ENCODE assay signal across 10 mouse cellular contexts in genomic region chr4:87767711-87768561, GRCm38 (mm10).
DNase-seq lines count a peak whose midpoint lies in the region; ATAC-seq lines count a peak whose summit lies in the region.
"Had no signal": no experiment of that assay in that cellular context is flagged by ENCODE, and none has a peak within 500 bp of the region (broad histone marks: within the 10 kb centered on the region; RNA-seq: fewer than 3 reads in every experiment).

No protein-coding gene starts in this region.

- DNase-seq in right cerebral cortex, adult 18-20 months, result peak; percentile 34
- no peak for DNase-seq in right cerebral cortex, postnatal 25 days
- DNase-seq in mesoderm, embryonic 11.5 days (ENCODE audit: low read depth, low spot score), result peak; percentile 75
- peak; percentile 62 for DNase-seq in yolk sac, embryonic 10.5 days (ENCODE audit: low spot score)
- no peak for DNase-seq in gastrocnemius, adult 8-10 months (ENCODE audit: low spot score in 2 of 2)
- no peak for DNase-seq in thymus, postnatal 10 days (ENCODE audit: low spot score in 2 of 2)
- DNase-seq: left cerebral cortex, postnatal 4 days had no signal

- H3K9me3 ChIP-seq in forebrain, embryonic 16.5 days (ENCODE audit: control insufficient read depth, low read length), result no peaks in the 10 kb centered on the region
- no peaks in the 10 kb centered on the region for H3K9me3 ChIP-seq in kidney, embryonic 15.5 days (replicated peaks)
- H3K9me3 ChIP-seq: heart, embryonic 12.5 days had no signal

- H3K27ac ChIP-seq in forebrain, embryonic 16.5 days (ENCODE audit: low read length), result no peak overlapping the region
- H3K27ac ChIP-seq in kidney, embryonic 15.5 days, result no peak overlapping the region

- no peak overlapping the region for H3K9ac ChIP-seq in forebrain, embryonic 16.5 days (replicated peaks; ENCODE audit: low read depth, low read length)
- no peak overlapping the region for H3K9ac ChIP-seq in kidney, embryonic 15.5 days
- H3K9ac ChIP-seq: heart, embryonic 12.5 days had no signal

- H3K4me1 ChIP-seq in forebrain, embryonic 16.5 days (replicated peaks; ENCODE audit: control insufficient read depth, insufficient read depth, low read length), result peaks cover 5% of the 10 kb centered on the region
- H3K4me1 ChIP-seq in kidney, embryonic 15.5 days, result peaks cover 7% of the 10 kb centered on the region; the same call in 1 of the 2 replicates

- 0 out of 2 replicates have a peak, but pooled peaks cover 3% of the 10 kb centered on the region for H3K36me3 ChIP-seq in forebrain, embryonic 16.5 days (ENCODE audit: control insufficient read depth, insufficient read depth)
- peaks cover 1% of the 10 kb centered on the region; the same call in 1 of the 2 replicates for H3K36me3 ChIP-seq in kidney, embryonic 15.5 days

- no peak overlapping the region for H3K4me2 ChIP-seq in forebrain, embryonic 16.5 days (ENCODE audit: low read length)
- no peak overlapping the region for H3K4me2 ChIP-seq in kidney, embryonic 15.5 days
- H3K4me2 ChIP-seq: heart, embryonic 12.5 days had no signal

- ATAC-seq in forebrain, embryonic 16.5 days, result peak; percentile 70
- ATAC-seq in kidney, embryonic 15.5 days (replicated peaks; ENCODE audit: low FRiP score), result no peak

- no peak overlapping the region for H3K4me3 ChIP-seq in forebrain, embryonic 16.5 days (replicated peaks; ENCODE audit: low read length)
- no peak overlapping the region for H3K4me3 ChIP-seq in kidney, embryonic 15.5 days (replicated peaks)
- H3K4me3 ChIP-seq: heart, embryonic 12.5 days had no signal

- WGBS in forebrain, embryonic 16.5 days, result 26% methylated on average over 11 of the region's 11 CpGs
- WGBS in kidney, embryonic 15.5 days, result 47% methylated on average over 11 of the region's 11 CpGs

- no peaks in the 10 kb centered on the region for H3K27me3 ChIP-seq in forebrain, embryonic 16.5 days (replicated peaks; ENCODE audit: control insufficient read depth, insufficient read depth, low read length)
- H3K27me3 ChIP-seq in kidney, embryonic 15.5 days, result no peaks in the 10 kb centered on the region
- H3K27me3 ChIP-seq: heart, embryonic 12.5 days had no signal

Comparison
In these comparisons a context has a peak if more than half of its experiments do, and no peak if none do; other contexts are left out.
1. DNase-seq: peak in right cerebral cortex, adult 18-20 months (single experiment), mesoderm, embryonic 11.5 days (single experiment) and yolk sac, embryonic 10.5 days (single experiment); none in right cerebral cortex, postnatal 25 days (single experiment), gastrocnemius, adult 8-10 months (0 of 2) and thymus, postnatal 10 days (0 of 2).